Mouse (Mus musculus) brain, adult 2 months (tissue): ENCODE results near the gene Kcnk4.

Source experiments
- DNase-seq: peaks from one replicate; pipeline ENCODE4 v3.0.0; 2011; ENCODE audit warnings: low read depth, low spot score

The Kcnk4 gene

DNA sequence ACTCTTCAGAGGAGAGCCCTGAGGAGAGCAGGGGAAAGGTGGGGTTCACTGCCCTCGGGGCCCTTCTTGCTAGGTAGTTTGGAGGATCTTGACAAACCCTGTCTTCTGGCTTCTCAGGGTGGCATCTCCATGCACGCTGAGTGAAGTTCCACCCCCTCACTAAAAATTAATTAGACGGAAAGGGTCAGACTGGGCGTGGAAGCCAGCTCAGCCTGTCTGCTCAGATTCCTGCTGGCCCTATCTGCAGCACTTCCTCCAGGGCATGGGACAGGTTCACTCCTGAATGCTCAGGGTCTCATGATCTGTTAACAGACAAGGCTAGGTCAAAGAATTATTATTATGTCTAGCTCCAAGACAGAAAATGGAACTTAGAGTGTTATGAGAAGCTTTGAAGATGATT, 41.8 kb downstream of the Kcnk4 start:
- DNase-seq = no peak

DNA sequence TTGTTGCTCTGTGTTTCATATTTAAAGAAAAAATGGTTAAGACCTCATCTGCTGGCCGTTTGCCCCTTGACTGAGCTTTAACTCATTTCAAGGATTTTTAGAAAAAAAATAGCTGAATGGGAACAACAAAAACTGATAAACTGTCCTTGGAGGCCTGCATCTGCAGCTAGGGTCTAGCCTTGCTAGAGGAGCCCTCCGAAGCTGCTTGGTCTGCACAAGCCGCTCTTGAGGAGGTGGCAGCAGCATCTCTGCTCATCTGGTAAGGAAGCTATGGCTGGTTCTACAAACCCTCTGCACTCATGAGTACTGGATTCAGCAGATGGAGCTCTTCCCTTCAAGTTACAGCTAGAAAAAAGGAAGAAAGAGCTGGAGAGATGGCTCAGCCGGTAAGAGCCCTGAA, 56.4 kb downstream of the Kcnk4 start:
- DNase-seq = no peak

DNA sequence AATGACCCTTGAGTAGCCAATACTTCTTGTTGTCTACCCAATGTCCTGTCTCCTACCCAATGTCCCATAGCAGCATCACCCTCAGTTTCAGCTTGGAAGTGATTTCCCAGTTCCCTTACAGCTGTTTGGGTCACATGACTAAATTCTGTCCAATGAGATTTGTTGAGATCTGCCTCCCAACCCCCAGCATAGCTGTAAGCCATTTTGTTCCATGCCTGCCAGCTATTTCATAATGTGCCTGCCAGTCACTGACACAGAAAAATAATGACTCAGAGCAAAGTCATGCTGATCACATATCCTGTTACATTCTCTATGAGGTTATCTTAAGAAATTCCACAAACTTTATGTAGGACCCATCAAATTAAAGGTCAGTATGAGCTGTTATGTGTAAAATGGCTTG, 57.5 kb downstream of the Kcnk4 start:
- DNase-seq = peak; percentile 22

DNA sequence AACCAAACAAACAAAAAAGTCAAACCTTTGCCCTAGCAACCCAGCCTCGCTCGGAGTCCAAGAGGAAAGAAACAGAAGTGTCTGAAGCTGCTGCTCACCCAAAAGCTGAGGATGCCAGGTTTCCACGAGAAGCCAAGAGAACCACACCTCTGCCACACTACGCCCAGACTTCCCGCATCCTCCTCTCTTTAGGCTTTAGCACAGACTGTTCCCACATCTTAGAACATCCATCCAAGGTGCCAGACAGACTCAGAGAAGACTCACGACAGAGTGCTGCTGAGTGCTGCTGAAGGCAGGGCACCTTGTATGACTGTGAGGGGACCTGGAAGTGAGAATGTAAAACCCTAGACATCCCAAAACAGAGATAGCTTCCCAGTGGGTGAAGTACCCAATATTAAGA, 58.5 kb downstream of the Kcnk4 start:
- peak; percentile 74 for DNase-seq

DNA sequence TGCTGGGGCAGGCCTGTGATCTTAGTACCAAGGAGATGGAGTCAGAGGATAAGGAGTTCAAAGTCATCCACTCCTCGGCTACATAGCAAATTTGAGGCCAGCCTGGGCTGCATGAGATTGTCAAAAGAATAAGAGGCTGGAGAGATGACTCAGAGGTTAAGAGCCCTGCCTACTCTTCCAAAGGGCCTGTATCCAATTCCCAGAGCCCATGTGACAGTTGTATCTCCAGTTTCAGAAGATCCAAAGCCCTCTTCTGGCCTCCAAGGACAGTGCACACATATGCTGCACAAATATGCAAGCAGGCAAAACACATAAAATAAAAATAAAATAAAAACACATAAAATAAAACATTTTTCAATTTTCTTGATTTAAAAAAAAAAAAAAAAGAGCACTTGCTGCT, 60.1 kb downstream of the Kcnk4 start:
- no peak for DNase-seq
